Mouse (Mus musculus): Measurements from ENCODE around the gene Gm5901.

- no peak for TF ChIP-seq TCF3 (IDR thresholded peaks at IDR 0.05; ENCODE audit: insufficient read length, low read depth)
- TF ChIP-seq POLR2A (IDR thresholded peaks at IDR 0.05; ENCODE audit: insufficient read length, low read depth) = no peak
- TF ChIP-seq TCF12 (IDR thresholded peaks at IDR 0.05; ENCODE audit: insufficient read depth, poor library complexity, severe bottlenecking) = no peak
These were observed 7.6 kb upstream of the Gm5901 start for GRCm38 (mm10) chr7:105367268-105367667.
